Mouse (Mus musculus): ENCODE results near the gene Ccdc155. TPM values are rescaled to one million over a fixed set of nuclear protein-coding genes. Genes with fewer than 3 reads are reported as not detected.
A peak's percentile ranks its signal among the peaks of the same experiment; 100 is the strongest.

The Ccdc155 gene
- polyA plus RNA-seq, 1 experiment from 2014 or later: 0.78 TPM

DNA sequence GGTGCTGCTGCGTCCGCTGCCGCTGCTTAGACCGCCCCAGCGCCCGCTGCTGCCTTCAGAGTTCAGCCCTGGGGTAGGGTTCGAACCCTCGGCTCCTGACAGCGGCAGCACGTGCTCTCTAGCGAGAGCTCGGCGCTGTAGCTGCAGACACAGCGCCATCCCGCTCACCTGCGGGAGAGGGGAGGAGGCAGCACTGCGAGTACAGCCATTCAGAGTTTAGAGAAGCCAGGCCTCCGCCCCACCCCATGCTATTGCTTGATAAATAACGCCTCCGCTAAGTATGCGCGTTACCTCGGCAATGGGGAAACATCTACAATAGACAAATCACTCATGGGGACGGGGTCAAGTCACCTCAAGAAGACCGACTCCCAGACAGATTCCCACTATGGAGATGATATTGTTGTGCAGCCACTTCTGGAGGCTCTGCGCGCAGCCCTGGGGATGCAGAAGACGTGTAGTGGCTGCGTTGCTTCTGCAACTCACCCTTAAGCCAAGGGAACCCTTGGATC, 29.7 kb upstream of the Ccdc155 start:
- Histone ChIP-seq H3K27ac (peak overlapping the region; percentile 34; the same call in 1 of the 2 replicates), H3K4me2 (peak overlapping the region; percentile 57), H3K9me3 (replicated peaks) (no peaks in the 10 kb centered on the region), H3K9ac (no peak overlapping the region), H3K36me3 (peaks cover 37% of the 10 kb centered on the region), H3K27me3 (peaks cover 25% of the 10 kb centered on the region), H3K4me3 (replicated peaks) (peak overlapping the region; percentile 29), H3K4me1 (peaks cover 44% of the 10 kb centered on the region)
- 15% methylated on average over 29 of the region's 29 CpGs for WGBS
- peak; percentile 6; the same call in 1 of the 2 replicates for ATAC-seq (replicated peaks; ENCODE audit: low FRiP score)

DNA sequence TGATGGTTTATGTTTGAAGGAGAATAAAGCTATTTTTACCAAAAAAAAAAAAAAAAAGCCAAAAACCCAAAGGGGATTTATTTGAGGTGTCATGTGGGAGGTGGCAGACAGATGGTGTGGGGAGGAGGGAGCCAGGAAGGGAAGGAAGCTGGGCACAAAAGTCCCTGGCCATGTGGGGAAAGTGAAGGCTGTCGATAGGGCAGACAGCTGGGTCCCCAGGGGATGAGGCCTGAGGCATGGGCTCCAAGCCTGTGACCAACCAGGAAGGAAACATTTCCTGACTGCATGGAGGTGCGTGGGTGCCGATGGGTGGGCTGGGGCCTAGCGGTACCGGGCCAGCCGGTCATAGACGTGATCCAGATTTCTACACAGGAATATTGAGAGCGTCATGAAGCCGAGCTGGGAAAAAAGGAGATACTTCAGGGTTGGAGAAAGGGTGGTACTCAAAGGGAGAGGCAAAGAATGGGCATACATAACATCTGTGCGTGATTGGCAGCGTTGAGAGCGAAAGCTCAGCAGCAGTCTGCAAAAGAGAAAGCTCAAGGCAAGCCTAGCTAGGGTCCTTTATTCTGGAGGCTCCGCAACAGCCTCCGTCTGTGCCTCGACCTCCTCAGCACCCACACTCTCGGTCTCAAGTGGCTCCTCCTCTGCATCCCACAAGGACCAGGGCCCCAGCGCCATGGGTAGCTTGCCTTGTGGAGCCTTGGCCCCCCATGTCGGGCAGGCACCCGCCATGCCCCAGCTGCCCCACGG, 29.1 kb upstream of the Ccdc155 start:
- Histone ChIP-seq H3K4me3 (replicated peaks) (no peak overlapping the region), H3K4me2 (peak overlapping the region; percentile 57), H3K4me1 (peaks cover 38% of the 10 kb centered on the region), H3K9ac (no peak overlapping the region), H3K27ac (peak overlapping the region; percentile 37; the same call in 1 of the 2 replicates), H3K27me3 (peaks cover 18% of the 10 kb centered on the region), H3K36me3 (peaks cover 43% of the 10 kb centered on the region), H3K9me3 (replicated peaks) (no peaks in the 10 kb centered on the region)
- WGBS: 32% methylated on average over 20 of the region's 20 CpGs
- ATAC-seq (replicated peaks; ENCODE audit: low FRiP score): 0 out of 2 replicates have a peak, but pooled peaks have one; percentile 1

DNA sequence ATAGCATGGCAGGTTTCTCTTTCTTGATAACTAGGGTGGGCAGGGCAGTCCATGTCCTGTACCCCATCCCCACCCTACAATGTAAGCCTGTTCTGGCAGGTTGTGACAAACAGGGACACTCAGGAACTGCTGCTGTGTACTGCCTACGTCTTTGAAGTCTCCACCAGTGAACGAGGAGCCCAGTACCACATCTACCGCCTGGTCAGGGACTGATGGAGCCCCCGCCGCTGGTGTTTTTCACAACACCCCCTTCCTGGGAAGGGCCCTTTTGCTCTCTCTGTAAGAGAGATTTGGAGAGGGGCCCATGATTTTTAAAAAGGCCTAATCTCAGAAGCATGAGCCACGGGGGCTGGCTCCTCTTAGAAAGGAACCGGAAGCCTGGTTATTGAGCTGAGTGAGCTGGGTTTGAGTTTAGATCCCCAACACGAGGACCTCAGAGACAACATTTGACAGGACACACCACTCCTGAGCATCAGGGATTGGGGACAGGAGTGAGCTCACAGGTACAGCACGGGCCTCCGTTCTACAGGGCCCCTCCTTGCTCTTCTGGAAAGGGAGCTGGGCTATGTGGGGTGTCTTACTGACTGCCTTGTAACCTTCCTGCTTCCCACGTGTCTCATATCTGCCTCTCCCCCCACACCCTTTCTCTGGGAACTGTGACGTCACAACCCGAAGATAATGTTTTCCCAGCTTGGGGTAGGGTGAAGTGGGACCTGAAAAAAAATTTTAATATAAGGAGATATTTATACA, 28.2 kb upstream of the Ccdc155 start:
- H3K9me3 ChIP-seq (replicated peaks): no peaks in the 10 kb centered on the region
- no peak overlapping the region for H3K27ac ChIP-seq
- H3K4me2 ChIP-seq: no peak overlapping the region
- peaks cover 35% of the 10 kb centered on the region for H3K4me1 ChIP-seq
- no peak for ATAC-seq (replicated peaks; ENCODE audit: low FRiP score)
- peaks cover 52% of the 10 kb centered on the region for H3K36me3 ChIP-seq
- no peak overlapping the region for H3K4me3 ChIP-seq (replicated peaks)
- WGBS: 59% methylated on average over 13 of the region's 13 CpGs
- H3K9ac ChIP-seq: no peak overlapping the region
- peaks cover 12% of the 10 kb centered on the region for H3K27me3 ChIP-seq

DNA sequence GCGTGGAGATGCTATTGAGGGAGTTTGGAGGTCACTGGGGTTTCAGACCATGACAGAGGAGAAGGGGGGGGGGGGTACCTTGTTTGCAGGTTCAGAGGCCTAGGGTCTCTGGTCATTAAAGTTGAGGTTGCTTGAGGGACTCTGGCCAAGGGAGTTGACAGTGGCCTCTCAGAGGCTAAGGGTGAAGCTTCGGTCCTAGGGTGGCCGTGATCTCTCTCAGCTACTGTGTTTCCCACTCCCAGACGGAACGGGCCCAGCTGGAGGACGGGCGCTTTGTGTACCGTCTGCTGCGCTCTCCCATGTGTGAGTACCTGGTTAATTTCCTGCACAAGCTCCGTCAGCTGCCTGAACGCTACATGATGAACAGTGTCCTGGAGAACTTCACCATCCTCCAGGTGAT, 27.2 kb upstream of the Ccdc155 start:
- Histone ChIP-seq H3K9me3 (replicated peaks) (no peaks in the 10 kb centered on the region), H3K4me1 (peaks cover 35% of the 10 kb centered on the region), H3K4me3 (replicated peaks) (no peak overlapping the region), H3K27me3 (peaks cover 10% of the 10 kb centered on the region), H3K36me3 (peaks cover 60% of the 10 kb centered on the region), H3K9ac (no peak overlapping the region), H3K27ac (no peak overlapping the region), H3K4me2 (no peak overlapping the region)
- no peak for ATAC-seq (replicated peaks; ENCODE audit: low FRiP score)
- 81% methylated on average over 11 of the region's 11 CpGs for whole genome bisulfite sequencing

DNA sequence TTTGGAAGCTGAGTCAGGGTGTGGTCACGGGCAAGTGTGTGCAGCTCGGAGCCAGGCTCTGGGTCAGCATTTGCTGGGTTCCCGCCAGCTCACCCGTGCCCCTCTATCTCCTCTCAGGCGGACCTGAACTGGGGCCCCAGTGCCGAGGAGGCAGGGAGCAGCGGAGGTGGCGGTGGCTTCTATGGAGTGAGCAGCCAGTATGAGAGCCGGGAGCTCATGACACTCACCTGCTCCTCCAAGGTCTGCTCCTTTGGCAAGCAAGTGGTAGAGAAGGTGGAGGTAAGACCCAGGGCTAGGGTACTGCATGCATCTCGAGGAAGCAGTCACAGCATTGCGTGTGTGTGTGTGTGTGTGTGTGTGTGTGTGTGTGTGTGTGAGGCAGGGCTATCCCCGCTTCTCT, 26.5 kb upstream of the Ccdc155 start:
- ATAC-seq (replicated peaks; ENCODE audit: low FRiP score): no peak
- Histone ChIP-seq H3K9ac (no peak overlapping the region), H3K4me3 (replicated peaks) (no peak overlapping the region), H3K4me2 (no peak overlapping the region), H3K27ac (no peak overlapping the region), H3K27me3 (peaks cover 3% of the 10 kb centered on the region), H3K36me3 (peaks cover 68% of the 10 kb centered on the region), H3K4me1 (peaks cover 35% of the 10 kb centered on the region), H3K9me3 (replicated peaks) (no peaks in the 10 kb centered on the region)
- WGBS: 88% methylated on average over 12 of the region's 12 CpGs

DNA sequence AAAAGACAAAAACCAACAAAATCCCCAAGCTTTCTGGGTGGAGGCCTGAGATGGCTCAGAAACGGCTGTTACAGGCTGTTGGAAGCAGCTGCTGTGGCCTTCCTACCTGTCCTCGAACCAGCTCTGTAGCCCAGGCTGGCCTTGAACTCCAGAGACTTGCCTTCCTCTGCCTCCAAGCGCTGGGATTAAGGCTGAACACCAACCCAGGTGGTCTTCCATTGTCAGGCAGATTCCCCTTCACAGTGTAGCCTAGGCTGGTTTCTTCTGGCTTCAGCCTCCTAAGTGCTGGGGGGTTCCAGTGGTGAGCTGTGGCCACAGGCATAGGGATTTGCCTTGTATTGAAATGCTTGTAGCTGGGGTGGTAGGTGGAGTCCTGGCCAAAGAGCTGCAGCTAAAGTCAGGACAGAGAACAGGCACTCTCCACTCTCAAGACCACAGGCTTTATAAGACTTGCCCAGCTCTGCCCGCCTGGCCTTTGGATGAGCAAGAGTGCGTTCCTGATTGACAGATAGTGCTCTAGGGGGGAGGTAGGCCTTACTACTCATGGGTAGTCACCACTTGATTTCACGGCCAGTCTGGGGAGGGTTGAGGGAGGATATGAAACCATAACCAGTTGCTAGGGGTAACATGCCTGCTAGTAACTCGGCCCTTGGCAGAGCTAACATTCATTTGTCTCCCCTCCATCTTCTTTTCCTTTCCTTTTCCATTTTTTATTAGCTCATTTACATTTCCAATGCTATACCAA, 24.9 kb upstream of the Ccdc155 start:
- Histone ChIP-seq H3K4me1 (peaks cover 20% of the 10 kb centered on the region), H3K27ac (no peak overlapping the region), H3K9me3 (replicated peaks) (no peaks in the 10 kb centered on the region), H3K4me3 (replicated peaks) (no peak overlapping the region), H3K27me3 (no peaks in the 10 kb centered on the region), H3K36me3 (peaks cover 84% of the 10 kb centered on the region), H3K9ac (no peak overlapping the region), H3K4me2 (no peak overlapping the region)
- ATAC-seq (replicated peaks; ENCODE audit: low FRiP score): no peak
- 84% methylated on average over 7 of the region's 7 CpGs for WGBS

DNA sequence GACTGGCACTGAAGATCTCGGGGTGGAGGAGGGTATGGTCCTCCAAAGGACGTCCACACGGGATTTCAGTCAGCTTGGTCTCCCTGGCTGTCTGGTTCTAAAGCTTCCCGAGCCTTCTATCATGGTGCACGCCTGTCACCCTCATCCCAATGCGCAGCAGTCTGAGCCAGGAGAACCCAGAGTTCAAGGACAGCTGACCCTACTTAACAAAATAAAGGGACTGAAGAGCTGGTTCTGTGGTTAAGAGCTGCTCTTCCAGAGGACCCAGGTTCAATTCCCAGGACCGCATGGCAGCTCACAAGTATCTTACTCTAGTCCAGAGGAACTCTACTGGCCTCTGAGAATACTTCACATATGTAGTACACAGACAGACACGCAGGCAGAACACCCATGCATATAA, 24.4 kb upstream of the Ccdc155 start:
- Histone ChIP-seq H3K27ac (no peak overlapping the region), H3K27me3 (no peaks in the 10 kb centered on the region), H3K9me3 (replicated peaks) (no peaks in the 10 kb centered on the region), H3K4me2 (no peak overlapping the region), H3K4me1 (peaks cover 14% of the 10 kb centered on the region), H3K9ac (no peak overlapping the region), H3K4me3 (replicated peaks) (no peak overlapping the region), H3K36me3 (peaks cover 89% of the 10 kb centered on the region)
- no peak for ATAC-seq (replicated peaks; ENCODE audit: low FRiP score)
- WGBS: 93% methylated on average over 8 of the region's 8 CpGs

DNA sequence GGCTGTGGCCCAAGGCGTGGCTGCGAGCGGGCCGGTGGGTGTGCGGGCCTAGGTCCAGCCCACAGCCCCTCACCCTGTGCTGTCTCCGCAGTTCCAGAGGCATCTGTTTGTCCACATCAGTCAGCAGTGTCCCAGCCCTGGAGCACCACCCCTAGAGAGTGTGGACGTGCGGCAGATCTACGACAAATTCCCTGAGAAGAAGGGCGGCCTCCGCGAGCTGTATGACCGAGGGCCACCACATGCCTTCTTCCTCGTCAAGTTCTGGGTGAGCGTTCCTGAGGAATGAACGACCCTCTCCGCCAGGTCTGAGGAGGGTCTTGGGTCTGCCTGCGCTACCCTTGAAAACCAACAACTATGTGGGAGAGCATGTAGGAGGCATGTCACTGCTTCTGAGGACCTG, 23.9 kb upstream of the Ccdc155 start:
- peaks cover 9% of the 10 kb centered on the region for H3K4me1 ChIP-seq
- H3K27me3 ChIP-seq: no peaks in the 10 kb centered on the region
- H3K4me3 ChIP-seq (replicated peaks): no peak overlapping the region
- H3K4me2 ChIP-seq: no peak overlapping the region
- H3K9ac ChIP-seq: no peak overlapping the region
- no peak overlapping the region for H3K27ac ChIP-seq
- no peaks in the 10 kb centered on the region for H3K9me3 ChIP-seq (replicated peaks)
- 91% methylated on average over 18 of the region's 18 CpGs for WGBS
- H3K36me3 ChIP-seq: peaks cover 90% of the 10 kb centered on the region
- ATAC-seq (replicated peaks; ENCODE audit: low FRiP score): no peak; the same call in 1 of the 2 replicates

DNA sequence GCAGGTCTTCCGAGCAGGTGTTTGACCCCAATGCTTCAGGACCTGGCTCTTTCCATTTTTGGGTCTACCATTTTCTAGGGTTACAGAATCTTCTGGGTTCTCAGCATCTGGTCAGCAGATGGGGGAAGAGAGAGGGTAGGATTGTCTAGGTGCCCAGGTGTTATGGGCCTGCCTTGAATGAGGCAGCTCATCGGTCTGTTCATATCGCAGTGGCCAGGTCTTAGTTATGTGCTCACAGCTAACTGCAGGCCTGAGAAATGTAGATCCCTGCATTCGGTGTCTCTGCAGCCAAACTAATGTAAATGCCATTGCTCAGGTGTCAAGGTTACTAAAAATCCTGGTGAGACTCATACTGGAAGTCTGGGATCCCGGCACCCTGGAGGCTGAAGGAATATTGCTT, 21.7 kb upstream of the Ccdc155 start:
- Histone ChIP-seq H3K4me1 (no peaks in the 10 kb centered on the region), H3K36me3 (peaks cover 92% of the 10 kb centered on the region), H3K4me2 (no peak overlapping the region), H3K27me3 (no peaks in the 10 kb centered on the region), H3K9me3 (replicated peaks) (no peaks in the 10 kb centered on the region), H3K27ac (no peak overlapping the region), H3K9ac (no peak overlapping the region), H3K4me3 (replicated peaks) (no peak overlapping the region)
- ATAC-seq (replicated peaks; ENCODE audit: low FRiP score): no peak
- 95% methylated on average over 5 of the region's 5 CpGs for WGBS

DNA sequence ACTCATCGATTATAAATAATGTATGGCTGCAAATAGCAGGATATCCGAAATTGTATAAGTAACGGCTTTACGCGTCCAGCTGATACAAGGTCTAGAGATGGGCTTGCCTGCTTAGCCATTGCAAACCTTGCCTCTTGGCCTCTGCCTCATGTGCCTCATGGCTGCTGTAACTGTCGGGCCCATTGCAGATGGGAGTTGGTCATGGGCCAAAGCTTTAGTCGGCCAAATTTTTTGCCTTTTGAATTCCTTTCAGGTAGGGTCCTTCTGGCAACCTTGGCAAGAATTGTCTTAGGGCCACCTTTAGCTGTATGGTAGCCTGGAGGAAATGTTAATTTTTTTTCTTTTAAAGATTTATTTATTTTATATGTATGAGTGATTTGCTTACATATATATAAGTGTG, 20.1 kb upstream of the Ccdc155 start:
- no peak overlapping the region for H3K27ac ChIP-seq
- no peak overlapping the region for H3K4me3 ChIP-seq (replicated peaks)
- peaks cover 10% of the 10 kb centered on the region; the same call in 1 of the 2 replicates for H3K4me1 ChIP-seq
- no peak for ATAC-seq (replicated peaks; ENCODE audit: low FRiP score)
- no peak overlapping the region for H3K4me2 ChIP-seq
- H3K36me3 ChIP-seq: peaks cover 99% of the 10 kb centered on the region
- H3K27me3 ChIP-seq: no peaks in the 10 kb centered on the region
- no peaks in the 10 kb centered on the region for H3K9me3 ChIP-seq (replicated peaks)
- H3K9ac ChIP-seq: no peak overlapping the region
- WGBS: 92% methylated on average over 7 of the region's 7 CpGs

DNA sequence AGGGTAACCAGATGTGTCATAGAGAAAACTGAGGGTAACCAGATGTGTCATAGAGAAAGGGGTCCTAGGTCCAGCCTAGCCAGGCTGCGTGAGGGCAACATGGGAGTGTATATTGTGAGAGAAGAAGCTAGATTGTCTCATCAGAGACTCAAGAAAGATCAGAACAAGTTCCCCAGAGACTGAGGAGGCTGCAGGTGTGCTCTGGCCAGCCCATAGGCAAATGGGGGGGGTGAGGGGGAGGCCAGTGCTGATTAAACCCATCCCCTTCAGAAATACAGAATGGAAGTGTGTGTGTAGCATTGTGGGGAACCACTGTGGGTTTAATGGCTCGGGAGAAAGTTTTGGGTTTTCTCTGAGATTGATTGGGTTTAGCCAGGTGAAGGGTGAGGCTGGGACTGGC, 17.0 kb upstream of the Ccdc155 start:
- 82% methylated on average over 2 of the region's 2 CpGs for WGBS
- H3K4me3 ChIP-seq (replicated peaks): no peak overlapping the region
- H3K27ac ChIP-seq: no peak overlapping the region
- H3K9ac ChIP-seq: no peak overlapping the region
- H3K4me1 ChIP-seq: peaks cover 37% of the 10 kb centered on the region
- H3K4me2 ChIP-seq: no peak overlapping the region
- ATAC-seq (replicated peaks; ENCODE audit: low FRiP score): no peak
- H3K27me3 ChIP-seq: no peaks in the 10 kb centered on the region
- no peaks in the 10 kb centered on the region for H3K9me3 ChIP-seq (replicated peaks)
- H3K36me3 ChIP-seq: peaks cover 97% of the 10 kb centered on the region
